Mouse (Mus musculus) embryonic facial prominence, embryonic 10.5 days (tissue): ENCODE data around the gene Pir. TPM values are rescaled to one million over a fixed set of nuclear protein-coding genes. Genes with fewer than 3 reads are reported as not detected.
A peak's percentile ranks its signal among the peaks of the same experiment; 100 is the strongest.

Source experiments
- DNase-seq: peaks from one replicate; pipeline ENCODE4 v3.0.0-alpha.2; 2017; ENCODE audit warnings: low spot score
- H3K27ac ChIP-seq: fragments of 300-500 bp; sonication (generic); replicated peaks from 2 replicates; pipeline ENCODE4 v1.5.1; 2016; ENCODE audit warnings: mild to moderate bottlenecking
- H3K27me3 ChIP-seq: fragments of 300-500 bp; sonication (generic); replicated peaks from 2 replicates; pipeline ENCODE4 v1.6.1; 2016; ENCODE audit warnings: low read depth, mild to moderate bottlenecking; ENCODE audit not compliant: poor library complexity, severe bottlenecking
- H3K36me3 ChIP-seq: fragments of 300-500 bp; sonication (generic); replicated peaks from 2 replicates; pipeline ENCODE4 v1.6.1; 2016; ENCODE audit warnings: mild to moderate bottlenecking, moderate library complexity
- H3K4me1 ChIP-seq: fragments of 300-500 bp; sonication (generic); 2 replicates; pipeline ENCODE4 v1.6.1; 2016
- H3K4me3 ChIP-seq: fragments of 300-500 bp; sonication (generic); 2 replicates; pipeline ENCODE4 v1.5.1; 2016; ENCODE audit warnings: mild to moderate bottlenecking, moderate library complexity
- H3K9me3 ChIP-seq: fragments of 300-500 bp; sonication (generic); 2 replicates; pipeline ENCODE4 v1.6.1; 2016; ENCODE audit warnings: mild to moderate bottlenecking
- WGBS: fragments of 180-500 bp; shearing (Covaris S2); methylation state at CpG from one replicate; pipeline ENCODE4 v1.1.7; 2016; 5-methylcytosine and 5-hydroxymethylcytosine counted together
- polyA plus RNA-seq: library from polyadenylated mRNA; unstranded; fragments of >200 nt; fragmentation: Nextera tagmentation; extraction: Ambion mirVana; gene quantifications from 2 replicates; pipeline ENCODE4 v1.2.1, GENCODE M21; 2016

The Pir gene
- polyA plus RNA-seq, 1 experiment from 2014 or later, result 8.0 TPM

DNA sequence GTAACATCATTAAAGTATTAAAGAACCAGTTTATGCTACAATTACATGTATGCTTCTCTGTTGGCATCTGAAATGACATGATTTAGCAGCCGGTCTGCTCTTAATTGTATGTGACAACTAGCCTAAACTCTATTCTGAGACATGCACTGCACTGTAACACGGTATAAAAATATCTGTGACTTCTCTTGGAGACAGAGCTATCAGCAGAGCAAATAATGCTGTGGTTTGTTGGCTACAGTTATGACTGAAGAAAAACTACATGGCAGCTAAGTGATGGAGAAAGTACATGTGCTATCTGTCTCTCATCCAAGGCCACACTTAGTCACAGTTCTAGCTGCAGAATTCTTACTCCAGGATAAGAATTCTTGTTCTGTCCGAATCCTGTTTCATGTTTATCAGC lies 79.8 kb downstream of the Pir start:
- DNase-seq, result no peak
- Histone ChIP-seq H3K36me3 (no peaks in the 10 kb centered on the region), H3K27ac (no peak overlapping the region), H3K9me3 (no peaks in the 10 kb centered on the region), H3K27me3 (0 out of 2 replicates have a peak, but pooled peaks cover 16% of the 10 kb centered on the region), H3K4me3 (no peak overlapping the region), H3K4me1 (no peaks in the 10 kb centered on the region)
- WGBS, result 83% methylated on average over 3 of the region's 3 CpGs

DNA sequence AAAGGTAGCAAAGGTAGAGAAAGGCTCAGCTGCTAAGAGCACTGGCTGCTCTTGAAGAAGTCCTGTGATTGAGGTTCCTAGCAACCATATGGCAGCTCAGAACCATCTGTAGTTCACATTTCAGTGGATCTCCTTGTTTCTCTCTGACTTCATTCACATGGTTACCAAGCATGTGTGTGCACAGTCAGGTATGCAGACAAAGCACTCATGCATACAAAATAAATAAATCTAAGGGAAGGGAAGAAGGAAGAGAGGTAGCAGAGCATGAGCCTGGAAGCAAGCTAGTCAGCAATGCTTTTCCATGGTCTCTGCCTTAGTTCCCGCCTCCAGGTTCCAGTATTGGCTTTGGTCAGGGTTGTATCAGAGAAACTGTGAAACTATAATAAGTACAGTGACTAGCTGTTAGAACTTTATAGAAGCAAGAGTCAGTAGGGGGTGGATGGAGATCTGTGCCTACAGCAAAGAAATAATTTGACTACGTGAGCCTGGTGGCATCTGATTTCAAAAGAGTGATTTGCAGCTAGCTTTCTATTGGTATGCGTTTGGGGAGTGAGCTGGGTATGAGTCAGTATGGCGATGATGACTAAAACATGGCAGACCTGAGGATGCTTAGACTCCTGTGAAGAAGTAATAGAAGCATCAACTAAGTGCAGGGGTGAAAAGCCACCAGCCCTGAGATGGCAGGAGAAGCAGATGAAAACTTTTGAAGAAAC lies 96.1 kb downstream of the Pir start:
- WGBS, result 84% methylated on average over 4 of the region's 4 CpGs

DNA sequence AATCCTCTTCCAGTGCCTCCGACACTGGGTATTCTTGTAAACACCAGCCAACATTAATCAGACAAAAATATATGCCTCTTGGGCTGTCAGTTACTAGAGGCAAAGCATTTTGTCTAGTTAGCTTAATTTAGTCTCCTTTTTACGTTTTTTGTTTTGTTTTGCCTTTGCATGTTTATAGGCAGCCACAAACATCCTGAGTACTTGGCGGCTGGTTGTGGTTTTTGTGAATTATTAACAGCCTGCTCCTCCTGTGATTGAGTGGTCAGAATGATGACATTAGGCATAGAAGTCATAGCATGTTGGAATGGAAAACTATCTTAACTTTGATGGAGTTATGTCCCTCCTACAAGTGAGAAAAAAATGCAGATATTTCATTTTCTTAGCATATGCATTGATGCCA lies 101.4 kb downstream of the Pir start:
- H3K9me3 ChIP-seq, result no peaks in the 10 kb centered on the region
- H3K4me3 ChIP-seq, result no peak overlapping the region
- 84% methylated on average over 3 of the region's 3 CpGs for WGBS
- no peaks in the 10 kb centered on the region for H3K4me1 ChIP-seq
- H3K27me3 ChIP-seq, result peaks cover 15% of the 10 kb centered on the region
- H3K27ac ChIP-seq, result no peak overlapping the region
- H3K36me3 ChIP-seq, result no peaks in the 10 kb centered on the region
- DNase-seq, result no peak

More for the DNA sequence above, 96.1 kb downstream of the Pir start:
- no peaks in the 10 kb centered on the region for H3K9me3 ChIP-seq
- H3K27me3 ChIP-seq, result peaks cover 3% of the 10 kb centered on the region
- DNase-seq, result no peak
- H3K4me1 ChIP-seq, result no peaks in the 10 kb centered on the region
- H3K36me3 ChIP-seq, result no peaks in the 10 kb centered on the region
- H3K4me3 ChIP-seq, result no peak overlapping the region
- no peak overlapping the region for H3K27ac ChIP-seq

DNA sequence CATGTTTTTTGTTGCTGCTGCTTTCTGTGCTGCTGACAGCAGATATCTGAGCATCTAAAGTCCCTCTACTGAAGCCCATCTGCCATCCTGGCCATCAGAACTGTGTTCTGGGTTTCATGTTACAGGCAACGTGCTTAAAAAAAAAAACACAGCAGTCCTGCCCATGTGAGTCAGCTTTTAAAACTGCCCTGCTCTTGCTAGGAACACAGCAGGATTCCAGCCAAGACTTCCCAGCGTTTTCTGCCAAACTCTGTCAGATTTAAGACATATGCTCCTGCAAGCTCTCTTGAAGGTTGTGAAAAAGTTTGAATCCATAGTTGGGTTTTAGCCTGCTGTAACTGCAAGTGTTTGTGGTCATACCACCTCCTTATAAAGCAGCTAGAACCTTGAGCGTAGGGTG lies 103.9 kb downstream of the Pir start, which contains the start of gene Vegfd:
TSS of gene Vegfd (plus strand) at position 298 of the 400 bp plus-strand sequence.
- H3K27me3 ChIP-seq, result peaks cover 30% of the 10 kb centered on the region
- no peaks in the 10 kb centered on the region for H3K36me3 ChIP-seq
- no peaks in the 10 kb centered on the region for H3K4me1 ChIP-seq
- H3K4me3 ChIP-seq, result no peak within 1 kb of the TSS
- peak; percentile 11 for DNase-seq
- WGBS, result 40% methylated on average over 3 of the region's 3 CpGs
- H3K9me3 ChIP-seq, result no peaks in the 10 kb centered on the region
- no peak within 1 kb of the TSS for H3K27ac ChIP-seq

DNA sequence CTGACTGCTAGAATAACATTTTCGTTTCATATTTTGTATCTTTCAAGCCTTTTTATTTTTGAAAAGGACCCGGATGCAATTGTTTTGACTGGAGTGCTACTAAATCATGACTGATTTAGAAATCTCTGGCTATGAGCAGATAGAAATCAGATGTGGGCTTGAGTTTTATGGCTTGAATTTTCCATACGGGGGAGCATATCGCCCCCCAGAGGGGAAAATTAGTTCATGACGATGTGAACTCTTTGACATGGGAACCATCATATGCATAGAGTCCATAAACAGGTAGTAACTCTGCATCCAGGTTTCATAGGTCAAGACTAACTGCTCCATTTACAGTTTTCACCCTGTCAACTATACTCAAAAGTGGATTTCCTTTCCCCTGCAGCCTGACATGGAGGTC lies 105.4 kb downstream of the Pir start:
- DNase-seq, result peak; percentile 8
- 48% methylated on average over 5 of the region's 5 CpGs for WGBS
- Histone ChIP-seq H3K27ac (no peak overlapping the region), H3K36me3 (no peaks in the 10 kb centered on the region), H3K9me3 (no peaks in the 10 kb centered on the region), H3K4me3 (no peak overlapping the region), H3K27me3 (peaks cover 45% of the 10 kb centered on the region), H3K4me1 (no peaks in the 10 kb centered on the region)

DNA sequence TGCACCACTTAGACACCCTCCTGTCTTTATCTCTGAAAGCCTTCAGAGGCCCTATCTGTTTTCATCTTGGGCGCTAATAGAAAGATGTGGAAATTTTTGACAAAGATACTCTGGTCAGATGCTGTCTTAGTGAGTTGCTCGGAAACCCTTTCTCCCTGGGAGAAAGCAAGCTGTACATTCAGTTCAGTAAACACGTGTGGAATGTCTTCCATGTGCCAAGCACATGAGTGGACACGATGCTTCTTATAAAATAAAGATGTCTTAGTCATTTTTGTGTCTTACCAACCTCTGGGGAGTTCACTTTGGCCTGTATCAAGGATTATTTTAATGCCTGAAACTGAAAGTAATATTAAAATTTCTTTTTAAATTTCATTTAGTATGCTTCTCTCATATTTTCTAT lies 110.5 kb downstream of the Pir start:
- DNase-seq, result no peak
- Histone ChIP-seq H3K4me1 (no peaks in the 10 kb centered on the region), H3K4me3 (no peak overlapping the region), H3K27ac (no peak overlapping the region), H3K27me3 (peaks cover 64% of the 10 kb centered on the region), H3K36me3 (no peaks in the 10 kb centered on the region), H3K9me3 (no peaks in the 10 kb centered on the region)
- 86% methylated on average over 4 of the region's 4 CpGs for WGBS

DNA sequence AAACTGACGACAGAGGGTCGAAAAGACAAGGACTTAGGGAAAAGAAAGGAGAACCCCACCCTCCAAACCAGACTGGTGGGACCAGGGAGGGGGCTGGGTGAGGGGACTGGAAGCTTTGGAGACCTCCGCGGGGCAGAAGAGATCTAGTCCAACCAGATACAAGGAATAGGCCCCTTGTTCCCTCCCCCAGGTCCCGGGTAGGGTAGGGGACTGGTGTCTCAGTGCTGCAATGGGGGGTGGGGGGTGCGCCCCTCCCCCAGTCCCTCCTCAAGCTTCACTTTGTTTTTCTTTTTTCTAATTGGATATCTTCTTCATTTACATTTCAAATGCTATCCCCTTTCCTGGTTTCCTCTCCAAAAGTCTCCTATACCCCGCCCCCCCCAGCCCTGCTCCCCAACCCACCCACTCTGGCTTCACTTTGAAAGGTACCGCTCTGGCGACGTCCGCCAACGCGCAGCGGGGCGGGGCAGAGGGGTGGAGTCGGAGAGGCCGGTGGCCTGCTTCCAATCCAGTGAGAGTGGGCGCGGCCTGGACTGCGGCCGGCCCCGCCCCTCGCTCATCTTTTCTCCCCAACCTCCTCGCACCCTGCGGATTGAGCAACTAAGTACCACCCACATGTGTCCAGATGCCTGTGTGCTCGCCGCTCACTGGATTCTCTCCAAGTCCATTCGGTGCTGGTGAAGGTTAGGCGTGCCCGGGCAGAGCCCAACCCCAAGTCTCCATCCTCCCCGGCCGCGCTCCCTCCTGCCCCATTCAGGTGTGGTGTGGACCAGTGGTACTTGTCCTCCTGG lies 112.6 kb downstream of the Pir start:
- no peaks in the 10 kb centered on the region for H3K4me1 ChIP-seq
- WGBS, result 15% methylated on average over 33 of the region's 33 CpGs
- peak; percentile 91 for DNase-seq
- peak overlapping the region; percentile 55 for H3K4me3 ChIP-seq
- H3K9me3 ChIP-seq, result no peaks in the 10 kb centered on the region
- peak overlapping the region; percentile 75 for H3K27ac ChIP-seq
- H3K36me3 ChIP-seq, result no peaks in the 10 kb centered on the region
- H3K27me3 ChIP-seq, result peaks cover 54% of the 10 kb centered on the region

DNA sequence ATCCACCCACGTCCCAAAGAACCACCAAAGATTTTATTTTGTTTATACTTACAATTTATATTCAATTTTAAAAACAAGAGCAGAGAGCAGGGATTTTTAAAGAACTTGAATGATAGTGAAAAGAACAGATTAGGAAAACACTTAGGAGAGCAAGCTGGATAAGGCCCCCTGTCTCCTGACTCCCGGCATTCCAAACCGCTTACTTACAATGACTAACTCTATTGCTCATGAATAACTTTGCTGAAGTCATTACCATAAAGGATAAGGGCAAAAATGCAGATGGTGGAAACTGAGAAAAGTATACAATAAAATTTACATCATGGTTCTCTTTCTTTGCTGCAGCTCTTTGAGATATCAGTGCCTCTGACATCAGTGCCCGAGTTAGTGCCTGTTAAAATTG lies 124.9 kb downstream of the Pir start:
- WGBS, result 83% methylated on average over 4 of the region's 4 CpGs
- H3K27me3 ChIP-seq, result peaks cover 37% of the 10 kb centered on the region; the same call in 1 of the 2 replicates

DNA sequence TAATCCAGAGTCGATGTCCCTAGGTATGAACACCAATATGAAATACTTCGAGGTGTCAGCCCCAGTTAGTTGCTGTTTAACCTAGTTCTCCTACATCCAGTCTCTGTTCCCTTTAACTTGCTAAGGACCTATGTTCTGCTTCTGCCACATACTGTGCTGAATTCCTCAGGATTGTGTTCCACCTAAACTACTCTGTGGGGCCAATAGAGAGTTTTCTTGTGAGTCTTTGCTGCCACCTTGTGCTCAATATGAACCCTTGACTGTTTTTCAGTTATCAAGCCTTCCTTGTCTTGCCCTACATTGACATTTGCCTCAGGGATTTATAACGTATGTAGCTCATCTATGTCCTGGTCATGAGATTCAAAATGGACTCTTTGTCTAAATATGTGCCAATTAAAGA lies 129.3 kb downstream of the Pir start:
- WGBS, result 60% methylated on average over 3 of the region's 3 CpGs
- peaks cover 32% of the 10 kb centered on the region for H3K27me3 ChIP-seq
- no peaks in the 10 kb centered on the region for H3K9me3 ChIP-seq
- no peak overlapping the region for H3K27ac ChIP-seq
- no peaks in the 10 kb centered on the region for H3K36me3 ChIP-seq
- H3K4me3 ChIP-seq, result no peak overlapping the region
- no peak for DNase-seq
- no peaks in the 10 kb centered on the region for H3K4me1 ChIP-seq

More for the DNA sequence above, 124.9 kb downstream of the Pir start:
- Histone ChIP-seq H3K9me3 (no peaks in the 10 kb centered on the region), H3K4me3 (no peak overlapping the region), H3K36me3 (no peaks in the 10 kb centered on the region), H3K27ac (no peak overlapping the region), H3K4me1 (no peaks in the 10 kb centered on the region)
- DNase-seq, result no peak

DNA sequence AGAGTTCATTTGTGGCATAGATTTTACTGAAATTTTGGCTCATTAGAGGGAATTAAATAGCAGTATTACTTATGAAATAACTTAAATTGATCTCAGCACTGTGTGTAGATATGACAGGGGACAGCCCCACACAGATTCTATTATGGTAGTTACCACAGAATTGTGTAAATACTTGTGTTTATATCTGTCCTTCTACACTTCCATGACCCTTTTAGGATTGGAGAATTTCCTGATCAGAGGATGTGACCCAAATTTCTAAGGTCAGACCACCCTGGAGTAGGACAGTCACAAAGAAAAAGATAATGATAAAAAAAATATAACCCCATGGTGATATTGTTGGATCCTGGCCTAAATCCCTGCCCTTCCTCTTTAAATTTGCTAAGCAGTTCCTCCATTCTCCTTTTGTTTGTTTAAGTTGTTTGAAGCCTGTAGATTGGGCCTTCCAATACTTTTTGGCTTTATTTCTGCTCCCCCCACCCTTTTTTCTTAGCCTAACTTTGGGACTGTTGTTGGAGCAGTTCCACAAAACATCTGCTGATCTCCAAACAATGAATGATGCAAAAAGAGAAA lies 136.0 kb downstream of the Pir start:
- Histone ChIP-seq H3K4me1 (no peaks in the 10 kb centered on the region), H3K27ac (no peak overlapping the region), H3K36me3 (no peaks in the 10 kb centered on the region), H3K4me3 (no peak overlapping the region), H3K9me3 (no peaks in the 10 kb centered on the region), H3K27me3 (peaks cover 45% of the 10 kb centered on the region)
- no peak for DNase-seq

DNA sequence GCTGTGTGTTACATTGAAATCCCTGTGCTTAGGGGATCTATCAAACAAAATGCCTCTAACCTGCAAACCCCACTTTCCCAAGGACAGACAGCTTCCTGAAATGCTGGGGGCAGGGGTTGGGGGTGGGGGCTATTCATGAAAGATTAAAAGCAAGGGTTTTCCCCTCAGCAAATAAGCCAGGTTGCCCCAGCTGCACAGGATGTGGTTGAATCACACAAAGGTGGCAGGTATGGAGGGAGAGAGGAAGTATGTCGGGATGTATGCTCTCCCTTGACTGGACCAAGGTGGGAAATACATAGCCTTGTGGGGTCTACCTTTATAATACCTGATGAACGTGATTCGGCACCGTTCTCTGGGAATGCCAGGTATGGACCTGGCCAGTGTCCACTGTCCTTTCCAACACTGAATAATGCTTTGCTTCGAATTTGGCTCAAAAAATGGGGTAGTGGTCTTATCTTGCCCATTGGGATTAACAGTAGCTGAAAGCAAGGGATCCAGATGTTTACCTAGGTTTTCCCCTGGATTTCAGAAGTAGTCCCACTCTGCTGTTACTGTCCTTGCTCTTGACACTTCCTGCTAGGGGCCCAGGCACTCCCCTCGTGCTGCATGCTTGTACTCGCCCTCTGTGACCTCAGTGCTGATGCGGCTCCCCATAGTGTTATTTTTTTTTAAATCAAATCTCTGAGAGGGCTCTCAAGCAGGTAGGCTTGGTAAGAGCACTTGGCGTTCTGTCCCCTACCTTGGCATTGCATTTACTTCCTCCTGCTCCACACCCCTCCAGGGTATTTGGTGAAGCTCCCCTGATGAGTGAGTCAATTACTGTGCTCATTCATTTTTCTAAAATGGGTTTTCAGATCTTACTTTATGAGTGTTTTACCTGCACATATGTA lies 137.2 kb downstream of the Pir start:
- DNase-seq, result no peak
- Histone ChIP-seq H3K4me1 (no peaks in the 10 kb centered on the region), H3K4me3 (no peak overlapping the region), H3K27me3 (peaks cover 51% of the 10 kb centered on the region), H3K9me3 (no peaks in the 10 kb centered on the region), H3K27ac (no peak overlapping the region), H3K36me3 (no peaks in the 10 kb centered on the region)
- WGBS, result 77% methylated on average over 9 of the region's 9 CpGs

DNA sequence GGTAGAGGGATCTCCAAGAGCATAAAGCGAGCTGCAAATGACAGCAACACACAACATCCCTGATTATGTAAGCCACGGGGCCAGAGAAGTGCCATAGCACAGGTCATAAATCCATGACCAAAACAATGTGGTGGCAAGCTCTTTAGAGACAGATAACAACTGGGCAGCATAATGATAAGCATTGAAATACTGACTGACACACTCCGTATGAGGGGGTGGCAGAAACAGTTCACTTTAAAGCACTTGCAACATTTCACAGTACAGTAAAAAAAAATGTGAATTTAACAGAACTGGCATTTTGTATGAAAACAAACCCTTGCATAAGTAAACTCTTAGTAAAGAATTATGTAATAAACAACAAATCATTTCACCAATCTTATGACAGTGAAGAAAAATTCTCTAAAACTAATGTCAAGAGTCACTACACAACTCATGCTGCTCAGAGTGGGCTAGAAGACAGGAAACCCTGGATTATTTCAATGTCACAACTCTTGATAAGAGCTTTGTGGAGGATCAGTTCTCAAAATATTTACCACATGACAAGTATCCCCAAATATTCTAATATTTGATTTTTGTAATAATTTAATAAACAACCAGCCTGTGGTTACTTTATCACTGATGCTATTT lies 139.2 kb downstream of the Pir start:
- Histone ChIP-seq H3K4me1 (no peaks in the 10 kb centered on the region), H3K36me3 (no peaks in the 10 kb centered on the region), H3K27me3 (peaks cover 65% of the 10 kb centered on the region), H3K4me3 (no peak overlapping the region), H3K9me3 (no peaks in the 10 kb centered on the region), H3K27ac (no peak overlapping the region)
- WGBS, result 86% methylated on average over 3 of the region's 3 CpGs
- DNase-seq, result no peak
